Mouse (Mus musculus) layer of hippocampus, adult 11-12 months (tissue): ENCODE results near the gene Iqcf5.
A peak's percentile ranks its signal among the peaks of the same experiment; 100 is the strongest.

Source experiments
- DNase-seq: peaks from one replicate; pipeline ENCODE4 v3.0.0; 2022; ENCODE audit warnings: low spot score

The Iqcf5 gene

GRCm38 (mm10) chr9:106481676-106482075, 32.7 kb upstream of the Iqcf5 start:
- DNase-seq: peak; percentile 5

- DNase-seq: peak; percentile 2
Observed at GRCm38 (mm10) chr9:106482578-106483115, 31.7 kb upstream of the Iqcf5 start.

- DNase-seq: peak; percentile 2
Observed at GRCm38 (mm10) chr9:106483136-106483535, 31.2 kb upstream of the Iqcf5 start.

GRCm38 (mm10) chr9:106483606-106484005, 30.8 kb upstream of the Iqcf5 start:
- peak; percentile 5 for DNase-seq

GRCm38 (mm10) chr9:106485076-106485475, 29.3 kb upstream of the Iqcf5 start:
- DNase-seq: peak; percentile 2

- DNase-seq: peak; percentile 0
Observed at GRCm38 (mm10) chr9:106487602-106488001, 26.8 kb upstream of the Iqcf5 start.

- DNase-seq: no peak
Observed at GRCm38 (mm10) chr9:106499667-106500066, 14.7 kb upstream of the Iqcf5 start, which contains the start of gene Iqcf1. TSS of gene Iqcf1 (plus strand) at chr9:106499967.

GRCm38 (mm10) chr9:106501846-106502245, 12.5 kb upstream of the Iqcf5 start:
- DNase-seq: no peak

GRCm38 (mm10) chr9:106504246-106504645, 10.1 kb upstream of the Iqcf5 start:
- no peak for DNase-seq

GRCm38 (mm10) chr9:106509356-106509755, 5.0 kb upstream of the Iqcf5 start:
- DNase-seq: peak; percentile 28

- DNase-seq: no peak
Observed at GRCm38 (mm10) chr9:106512729-106513450, 1.5 kb upstream of the Iqcf5 start.

- DNase-seq: no peak
Observed at GRCm38 (mm10) chr9:106513566-106513965, 807 bp upstream of the Iqcf5 start.

- DNase-seq: no peak
Observed at GRCm38 (mm10) chr9:106519433-106519832, 5.1 kb downstream of the Iqcf5 start.

GRCm38 (mm10) chr9:106519909-106520308, 5.5 kb downstream of the Iqcf5 start:
- no peak for DNase-seq

GRCm38 (mm10) chr9:106531833-106532232, 17.5 kb downstream of the Iqcf5 start:
- peak; percentile 16 for DNase-seq

GRCm38 (mm10) chr9:106534296-106534695, 19.9 kb downstream of the Iqcf5 start:
- no peak for DNase-seq

GRCm38 (mm10) chr9:106534975-106535374, 20.6 kb downstream of the Iqcf5 start:
- peak; percentile 26 for DNase-seq

GRCm38 (mm10) chr9:106561531-106561930, 47.2 kb downstream of the Iqcf5 start, which contains the start of gene Iqcf3:
TSS of gene Iqcf3 (minus strand) at chr9:106561631.
- DNase-seq: no peak

GRCm38 (mm10) chr9:106562291-106562690, 47.9 kb downstream of the Iqcf5 start:
- DNase-seq: no peak

GRCm38 (mm10) chr9:106564025-106564424, 49.7 kb downstream of the Iqcf5 start:
- no peak for DNase-seq
